Mouse (Mus musculus) myocyte (in vitro differentiated cells): ENCODE data around the gene Selenbp1.
"Not testable (repeated sequence)": the region's sequence is repeated elsewhere in the genome, so short reads cannot be mapped to it uniquely, and the experiment has no call there.

Experiments
- E2F4 ChIP-seq: IDR thresholded peaks from one replicate; pipeline ENCODE4 v1.6.1; 2011; ENCODE audit warnings: mild to moderate bottlenecking, control low read depth, moderate library complexity; ENCODE audit not compliant: insufficient read depth
- MAX ChIP-seq: IDR thresholded peaks from one replicate; pipeline ENCODE4 v1.6.1; 2011; ENCODE audit warnings: low read depth, mild to moderate bottlenecking, control low read depth
- POLR2A ChIP-seq: IDR thresholded peaks from one replicate; pipeline ENCODE4 v1.6.1; 2011; ENCODE audit warnings: low read depth, mild to moderate bottlenecking, control low read depth, moderate library complexity; ENCODE audit not compliant: insufficient read length
- USF1 ChIP-seq: IDR thresholded peaks from one replicate; pipeline ENCODE4 v1.6.1; 2011; ENCODE audit warnings: low read depth, mild to moderate bottlenecking, control low read depth, moderate library complexity

- TF ChIP-seq MAX, E2F4, POLR2A, USF1: not testable (repeated sequence)
Observed at GRCm38 (mm10) chr3:94940033-94940432, 7.2 kb downstream of the Selenbp1 start.
